Mouse (Mus musculus) liver, postnatal 0 days (tissue): ENCODE data around the gene Cutal.
A peak's percentile ranks its signal among the peaks of the same experiment; 100 is the strongest.

Source experiments
- CTCF ChIP-seq: sonication (generic); IDR thresholded peaks from 2 replicates; pipeline ENCODE4 v1.5.1; 2016; ENCODE audit warnings: antibody characterized with exemption, low read depth
- EP300 ChIP-seq: IDR thresholded peaks from 2 replicates; pipeline ENCODE4 v1.6.1; 2016; ENCODE audit warnings: antibody characterized with exemption, low read depth, mild to moderate bottlenecking

GRCm38 (mm10) chr2:34855265-34855664 is 18.9 kb upstream of the Cutal start:
- peak; percentile 56 for TF ChIP-seq CTCF
- TF ChIP-seq EP300 = no peak
